Mouse (Mus musculus) cerebellum, adult 2 months (tissue): ENCODE data around the gene Card14. TPM values are rescaled to one million over a fixed set of nuclear protein-coding genes. Genes with fewer than 3 reads are reported as not detected.
"Not testable (repeated sequence)": the region's sequence is repeated elsewhere in the genome, so short reads cannot be mapped to it uniquely, and the experiment has no call there.

Experiments used
- DNase-seq, 2 experiments: peaks; one replicate each; pipeline ENCODE4 v3.0.0; 2021
- H3K27ac ChIP-seq: fragments of 200-500 bp; 2 replicates; pipeline ENCODE4 v1.5.1; 2012; ENCODE audit warnings: low read length, control low read depth, inconsistent platforms; ENCODE audit not compliant: insufficient read depth
- H3K27me3 ChIP-seq: fragments of 200-500 bp; 2 replicates; pipeline ENCODE4 v1.6.1; 2012; ENCODE audit warnings: inconsistent platforms, mild to moderate bottlenecking, low read length, moderate library complexity; ENCODE audit not compliant: control insufficient read depth, insufficient read depth
- H3K4me1 ChIP-seq: fragments of 200-500 bp; 2 replicates; pipeline ENCODE4 v1.6.1; 2011; ENCODE audit warnings: low read length; ENCODE audit not compliant: control insufficient read depth, insufficient read depth
- H3K4me3 ChIP-seq: fragments of 200-500 bp; replicated peaks from 2 replicates; pipeline ENCODE3; 2011; ENCODE audit warnings: mild to moderate bottlenecking, low read depth, low read length, control low read depth; ENCODE audit not compliant: insufficient read depth
- CTCF ChIP-seq: fragments of 200-500 bp; IDR thresholded peaks from 2 replicates; pipeline ENCODE4 v1.5.1; 2011; ENCODE audit warnings: low read depth, mild to moderate bottlenecking, control low read depth, low read length, moderate library complexity, borderline replicate concordance; ENCODE audit not compliant: insufficient read depth
- POLR2A ChIP-seq: fragments of 200-500 bp; IDR thresholded peaks from 2 replicates; pipeline ENCODE4 v1.6.1; 2011; ENCODE audit warnings: low read length, control low read depth, borderline replicate concordance; ENCODE audit not compliant: insufficient read depth
- whole genome bisulfite sequencing: fragments of 180-500 bp; shearing (Covaris S2); methylation state at CpG from one replicate; pipeline ENCODE4 v1.1.7; 2018; 5-methylcytosine and 5-hydroxymethylcytosine counted together
- polyA plus RNA-seq: library from polyadenylated mRNA; depleted of rRNA; stranded (reverse); fragments of >200 nt; gene quantifications from 2 replicates; pipeline ENCODE4 v1.2.3, GENCODE M21; 2012

Card14 gene
- polyA plus RNA-seq, 1 experiment: 0.18 TPM

DNA sequence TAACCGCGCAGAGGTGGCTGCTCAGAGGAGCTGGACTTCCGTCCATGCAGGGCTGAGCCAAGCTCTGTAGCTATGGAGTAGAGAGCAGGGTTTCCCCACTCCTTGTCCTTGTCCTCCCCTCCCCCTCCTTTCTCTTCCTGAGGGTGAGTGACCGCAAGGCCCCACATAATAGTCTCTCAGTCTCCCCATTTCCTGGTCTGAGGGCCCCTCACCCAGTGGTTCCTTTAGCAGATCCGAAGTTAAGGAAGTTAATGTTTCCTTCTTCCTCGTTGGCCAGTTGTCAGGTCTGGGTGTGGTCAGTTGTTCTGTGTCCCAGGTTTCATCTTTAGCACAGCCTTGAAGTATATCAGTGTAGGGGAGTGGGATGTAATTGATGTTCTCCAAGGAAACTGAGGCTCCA is 67.9 kb downstream of the Card14 start:
- 83% methylated on average over 6 of the region's 6 CpGs for WGBS
- Histone ChIP-seq H3K4me1 (no peaks in the 10 kb centered on the region), H3K4me3 (no peak overlapping the region), H3K27ac (no peak overlapping the region), H3K27me3 (no peaks in the 10 kb centered on the region)
- DNase-seq: no peak
- TF ChIP-seq POLR2A (no peak), CTCF (no peak)

DNA sequence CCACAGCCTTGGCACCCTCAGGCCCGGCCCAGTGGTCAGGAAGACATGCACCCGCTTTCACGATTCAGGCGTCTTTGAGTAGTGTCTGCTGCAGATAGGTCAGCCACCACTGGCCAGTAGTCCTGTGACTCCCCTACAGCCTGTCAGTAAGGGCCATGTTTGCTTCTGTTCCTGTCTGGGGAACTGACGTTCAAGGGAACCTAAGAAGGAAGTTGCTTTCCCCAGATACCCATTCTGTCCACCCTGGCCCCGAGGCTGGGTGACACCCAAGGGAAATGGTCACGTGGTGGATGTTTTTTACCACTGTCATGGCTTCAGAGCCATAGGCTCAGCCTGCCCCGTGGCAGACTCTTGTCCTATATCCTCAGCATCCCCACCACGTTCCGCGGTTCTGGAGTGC is 69.8 kb downstream of the Card14 start:
- Histone ChIP-seq H3K4me3 (no peak overlapping the region), H3K27me3 (no peaks in the 10 kb centered on the region), H3K27ac (no peak overlapping the region), H3K4me1 (no peaks in the 10 kb centered on the region)
- 93% methylated on average over 11 of the region's 11 CpGs for WGBS
- no peak for DNase-seq
- TF ChIP-seq POLR2A (no peak), CTCF (no peak)

DNA sequence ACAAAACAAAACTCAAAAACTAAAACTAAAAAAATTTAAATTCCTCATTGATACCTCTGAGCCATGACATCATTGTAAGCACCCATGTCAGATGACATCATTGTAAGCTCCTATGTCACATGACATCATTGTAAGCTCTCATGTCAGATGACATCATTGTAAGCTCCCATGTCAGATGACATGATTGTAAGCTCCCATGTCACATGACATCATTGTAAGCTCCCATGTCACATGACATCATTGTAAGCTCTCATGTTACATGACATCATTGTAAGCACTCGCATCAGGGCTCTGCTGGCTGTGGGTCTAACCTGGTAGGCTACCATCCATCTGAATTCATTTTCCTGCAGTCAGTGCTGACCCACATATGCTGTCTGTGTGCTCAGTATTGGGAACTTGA is 71.0 kb downstream of the Card14 start:
- WGBS: 94% methylated on average over 1 of the region's 1 CpGs
- TF ChIP-seq CTCF (no peak), POLR2A (no peak)
- DNase-seq: no peak
- no peaks in the 10 kb centered on the region for H3K27me3 ChIP-seq
- H3K4me1 ChIP-seq: no peaks in the 10 kb centered on the region
- no peak overlapping the region for H3K27ac ChIP-seq
- H3K4me3 ChIP-seq: no peak overlapping the region

DNA sequence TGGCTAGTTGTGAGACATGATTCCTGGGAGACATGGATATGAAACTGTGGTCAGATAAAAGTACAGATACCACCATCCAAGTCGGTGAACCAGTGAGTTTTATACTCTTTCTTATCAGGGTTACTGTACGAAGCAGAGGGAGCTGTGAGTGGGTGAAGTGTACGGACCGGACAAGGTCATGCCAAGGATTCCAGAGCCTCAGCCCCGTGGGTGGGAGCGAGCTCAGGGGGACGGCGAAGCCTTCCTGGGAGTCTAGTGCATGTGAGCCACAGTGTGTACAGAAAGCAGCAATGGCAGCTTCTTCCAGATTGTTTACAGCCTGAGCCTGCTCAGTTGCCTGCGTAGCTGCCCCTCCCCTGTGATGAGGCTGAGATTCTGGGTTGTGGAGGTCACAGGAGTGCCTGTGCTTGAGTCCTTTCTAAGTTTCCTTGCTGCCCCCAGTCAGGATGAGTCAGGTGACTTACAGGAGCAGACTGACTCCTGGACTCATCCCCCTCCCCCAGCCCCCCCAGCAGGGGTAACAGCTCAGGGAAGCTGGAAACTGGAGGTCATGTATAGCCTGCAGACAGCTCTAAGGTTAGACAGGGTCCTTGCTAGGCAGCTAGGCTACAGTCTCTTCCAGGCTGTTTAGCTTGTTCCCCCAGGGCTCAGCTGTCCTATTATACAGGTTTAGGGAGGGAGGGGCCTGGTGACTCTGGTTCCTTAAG is 74.2 kb downstream of the Card14 start:
- no peak overlapping the region for H3K4me3 ChIP-seq
- WGBS: 84% methylated on average over 9 of the region's 9 CpGs
- H3K27me3 ChIP-seq: no peaks in the 10 kb centered on the region
- no peaks in the 10 kb centered on the region for H3K4me1 ChIP-seq
- TF ChIP-seq CTCF (no peak), POLR2A (no peak)
- no peak overlapping the region for H3K27ac ChIP-seq
- no peak for DNase-seq

- 78% methylated on average over 6 of the region's 6 CpGs for WGBS
- Histone ChIP-seq H3K4me3 (no peak overlapping the region), H3K4me1 (no peaks in the 10 kb centered on the region), H3K27me3 (no peaks in the 10 kb centered on the region), H3K27ac (no peak overlapping the region)
- TF ChIP-seq CTCF (no peak), POLR2A (no peak)
- DNase-seq: no peak
These were observed 74.8 kb downstream of the Card14 start for GRCm38 (mm10) chr11:119382338-119382850.

DNA sequence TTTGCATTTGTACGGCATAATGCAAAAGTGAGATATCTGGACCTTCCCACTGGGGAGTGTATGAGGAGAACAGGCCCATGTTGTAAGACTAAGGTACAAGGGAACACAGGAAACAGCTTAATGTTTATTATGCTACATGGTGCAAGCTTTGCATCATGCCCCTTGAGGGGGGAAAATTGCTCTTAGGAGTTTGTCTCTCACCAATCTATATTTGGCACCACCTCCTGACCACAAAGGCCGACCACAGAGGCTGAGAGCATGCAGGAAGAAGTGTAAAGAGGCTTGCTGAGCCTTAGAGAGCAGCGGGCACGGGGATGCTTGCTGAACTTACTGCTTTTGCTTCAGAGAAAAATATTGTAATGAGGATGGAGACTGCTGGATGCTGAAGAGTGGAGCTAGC is 77.3 kb downstream of the Card14 start:
- Histone ChIP-seq H3K4me3 (no peak overlapping the region), H3K27ac (no peak overlapping the region), H3K4me1 (peaks cover 3% of the 10 kb centered on the region; the same call in 1 of the 2 replicates), H3K27me3 (no peaks in the 10 kb centered on the region)
- TF ChIP-seq CTCF (no peak), POLR2A (no peak)
- no peak for DNase-seq
- 79% methylated on average over 4 of the region's 4 CpGs for WGBS

DNA sequence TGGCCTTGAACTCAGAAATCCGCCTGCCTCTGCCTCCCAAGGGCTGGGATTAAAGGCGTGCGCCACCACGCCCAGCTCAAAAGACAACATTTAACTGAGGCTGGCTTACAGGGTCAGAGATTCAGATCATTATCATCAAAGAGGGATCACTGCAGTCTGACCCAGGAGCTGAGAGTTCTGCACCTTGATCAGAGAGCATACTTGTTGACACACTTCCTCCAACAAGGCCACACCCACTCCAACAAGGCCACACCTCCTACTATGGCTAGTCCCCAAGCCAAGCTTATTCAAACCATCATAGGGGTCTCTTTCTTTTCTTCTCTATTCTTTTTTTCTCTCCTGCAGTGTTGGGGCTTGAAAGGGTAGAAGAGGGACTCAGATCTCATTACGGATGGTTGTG is 78.7 kb downstream of the Card14 start:
- TF ChIP-seq POLR2A (no peak), CTCF (no peak)
- Histone ChIP-seq H3K4me3 (no peak overlapping the region), H3K4me1 (peaks cover 3% of the 10 kb centered on the region; the same call in 1 of the 2 replicates), H3K27me3 (no peaks in the 10 kb centered on the region), H3K27ac (no peak overlapping the region)
- WGBS: 96% methylated on average over 5 of the region's 5 CpGs
- DNase-seq: no peak

DNA sequence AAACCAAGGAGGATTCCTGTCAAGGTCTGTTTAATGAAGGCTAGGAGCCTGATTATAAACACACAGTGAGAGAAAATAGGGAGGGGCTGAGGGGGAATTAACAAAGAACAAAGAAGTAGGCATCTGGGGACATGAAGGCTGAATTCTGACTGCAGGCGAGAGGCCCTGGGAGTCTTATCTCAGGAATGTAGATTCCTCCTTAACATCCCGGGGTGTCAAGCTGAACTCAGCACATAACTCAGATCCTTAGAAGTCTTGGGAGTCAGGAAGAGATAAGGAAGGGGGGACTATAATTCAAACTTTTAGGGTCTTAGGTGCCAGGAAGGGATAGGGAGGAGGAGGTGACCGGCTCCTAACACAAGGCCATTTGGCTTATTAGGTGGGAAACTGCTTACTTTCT is 79.7 kb downstream of the Card14 start:
- not testable (repeated sequence) for H3K27me3 ChIP-seq, DNase-seq, H3K27ac ChIP-seq, H3K4me3 ChIP-seq, H3K4me1 ChIP-seq
- WGBS: 55% methylated on average over 3 of the region's 3 CpGs
